Mouse (Mus musculus): ENCODE results near the gene Hist1h2bq.
A peak's percentile ranks its signal among the peaks of the same experiment; 100 is the strongest.

The Hist1h2bq gene

DNA sequence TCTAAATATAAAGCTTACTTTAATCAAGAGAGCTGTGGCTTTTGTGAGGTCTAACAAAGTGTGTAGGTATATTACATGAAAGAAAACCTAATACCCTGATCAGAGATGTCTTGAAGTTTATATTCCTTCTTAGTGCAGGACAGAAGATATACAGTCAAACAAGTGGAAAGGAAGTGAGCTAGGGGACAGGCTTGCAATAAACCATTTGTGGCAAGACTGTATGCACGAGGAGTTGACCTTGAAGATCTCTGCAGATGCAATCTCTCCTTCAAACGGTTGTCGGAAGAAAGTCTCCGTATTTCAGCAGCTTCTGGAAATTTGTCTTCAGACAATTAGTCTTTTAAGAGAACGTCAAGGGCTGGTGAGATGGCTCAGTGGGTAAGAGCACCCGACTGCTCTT lies 20.1 kb downstream of the Hist1h2bq start:
- DNase-seq (ENCODE audit: low spot score in 2 of 2): no peak

DNA sequence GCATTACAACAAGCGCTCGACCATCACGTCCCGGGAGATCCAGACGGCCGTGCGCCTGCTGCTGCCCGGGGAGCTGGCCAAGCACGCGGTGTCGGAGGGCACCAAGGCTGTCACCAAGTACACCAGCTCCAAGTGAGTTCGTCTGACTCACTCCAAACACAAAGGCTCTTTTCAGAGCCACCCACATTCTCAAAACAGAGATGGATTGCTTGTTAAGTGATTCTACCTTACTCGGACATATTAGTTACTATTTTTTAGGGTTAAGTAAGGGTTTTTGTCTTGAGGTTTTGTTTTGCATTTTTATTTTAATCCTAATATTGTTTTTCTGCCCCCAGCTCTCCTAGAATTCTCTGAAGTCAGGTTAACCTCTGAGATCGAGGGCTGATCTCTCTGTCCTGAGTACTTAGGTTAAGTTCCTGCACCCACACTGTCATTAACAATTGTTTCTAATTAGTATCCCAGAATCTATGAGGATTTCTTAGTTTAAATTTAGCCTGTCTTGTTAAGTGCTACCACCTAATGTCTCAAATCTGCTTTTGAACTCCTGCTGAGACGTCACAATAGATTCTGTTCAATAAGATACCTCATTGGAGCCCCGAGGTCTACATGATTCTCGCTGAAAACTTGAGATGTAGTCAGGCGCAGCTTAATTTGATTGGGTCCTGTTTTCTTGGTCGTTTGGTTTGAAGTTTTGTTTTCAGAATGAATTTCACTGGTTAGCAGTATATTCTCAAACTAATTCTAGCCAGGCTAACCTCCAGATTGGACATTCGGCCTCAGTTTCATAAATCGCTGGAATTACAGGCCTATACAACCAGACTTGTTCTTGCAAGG lies 22.0 kb downstream of the Hist1h2bq start:
- no peak for DNase-seq (ENCODE audit: low spot score in 2 of 2)

DNA sequence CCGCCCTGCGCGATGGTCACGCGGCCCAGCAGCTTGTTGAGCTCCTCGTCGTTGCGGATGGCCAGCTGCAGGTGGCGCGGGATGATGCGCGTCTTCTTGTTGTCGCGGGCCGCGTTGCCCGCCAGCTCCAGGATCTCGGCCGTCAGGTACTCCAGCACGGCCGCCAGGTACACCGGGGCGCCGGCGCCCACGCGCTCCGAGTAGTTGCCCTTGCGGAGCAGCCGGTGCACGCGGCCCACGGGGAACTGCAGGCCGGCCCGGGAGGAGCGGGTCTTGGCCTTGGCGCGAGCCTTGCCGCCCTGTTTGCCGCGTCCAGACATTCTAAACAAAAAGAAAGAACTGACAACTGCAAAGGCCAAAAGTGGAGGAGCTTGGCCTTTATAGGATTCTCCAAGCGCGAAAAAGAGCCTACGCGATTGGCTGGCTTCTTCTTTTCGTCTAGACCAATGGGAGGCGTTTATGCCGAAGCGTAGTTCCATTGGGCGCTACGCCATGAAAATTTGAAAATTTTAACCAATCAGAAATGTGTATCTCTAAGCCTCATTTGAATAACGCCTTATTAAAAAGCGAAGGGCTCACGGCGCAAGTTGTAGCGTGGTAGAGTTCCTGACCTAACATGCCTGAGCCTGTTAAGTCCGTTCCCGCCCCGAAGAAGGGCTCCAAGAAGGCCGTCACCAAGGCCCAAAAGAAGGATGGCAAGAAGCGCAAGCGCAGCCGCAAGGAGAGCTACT lies 22.9 kb downstream of the Hist1h2bq start, which contains the start of the genes Hist1h2an and Hist1h2bp:
TSS of gene Hist1h2an (minus strand) at position 320 of the 731 bp plus-strand sequence.
TSS of gene Hist1h2bp (plus strand) at position 563 of the 731 bp plus-strand sequence.
- DNase-seq (ENCODE audit: low spot score in 2 of 2): peak; percentile 70 to 77

DNA sequence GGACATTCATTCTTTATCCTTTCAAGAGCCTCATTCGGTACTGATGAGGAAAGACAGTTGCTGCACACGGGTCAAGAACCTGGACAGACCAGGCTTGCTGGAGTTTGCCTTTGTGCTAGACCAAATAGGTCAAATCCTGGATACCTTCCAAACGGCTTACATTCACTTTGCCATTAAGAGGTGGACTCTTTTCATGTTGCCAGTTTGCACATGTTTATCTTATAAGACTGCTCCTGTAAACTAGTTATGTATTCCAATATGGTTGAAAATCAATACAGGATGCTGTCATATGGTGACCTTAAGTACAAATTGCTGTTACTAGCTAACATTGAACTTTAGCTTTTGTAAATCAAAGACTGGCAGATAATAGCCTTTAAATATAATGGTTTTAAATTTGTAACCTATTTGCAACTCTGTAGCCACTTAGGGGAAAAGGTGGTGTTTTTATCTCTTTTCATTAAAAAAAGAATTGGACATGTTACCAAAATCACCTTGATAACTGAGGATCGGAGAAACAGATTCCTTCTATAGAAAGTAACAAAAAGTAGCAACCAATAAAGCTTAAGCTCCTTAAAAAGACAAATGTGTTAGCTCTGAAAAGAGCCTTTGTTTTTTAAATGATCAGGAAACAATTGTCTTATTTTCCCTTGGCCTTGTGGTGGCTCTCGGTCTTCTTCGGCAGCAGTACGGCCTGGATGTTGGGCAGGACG lies 23.7 kb downstream of the Hist1h2bq start:
- no peak for DNase-seq (ENCODE audit: low spot score in 2 of 2)

DNA sequence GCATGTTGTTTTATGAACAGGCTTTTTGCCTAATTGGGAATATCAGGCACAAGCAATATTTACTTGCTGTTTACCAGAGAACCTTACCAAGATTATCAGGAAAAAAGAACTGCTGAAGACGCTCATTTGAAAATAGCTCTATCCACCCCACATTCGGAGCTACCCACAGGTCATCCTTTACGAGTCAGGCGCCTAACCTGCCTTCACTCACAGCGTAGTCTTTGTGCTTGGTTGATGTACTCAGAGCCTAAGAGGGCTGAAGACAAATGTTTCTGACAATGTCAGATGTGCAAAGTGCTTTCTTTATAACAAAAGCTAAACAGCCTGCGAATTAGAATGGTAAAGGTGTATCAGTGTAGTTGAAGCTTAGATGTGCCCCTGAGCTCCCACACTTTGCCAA lies 25.7 kb downstream of the Hist1h2bq start:
- DNase-seq (ENCODE audit: low spot score in 2 of 2): no peak

DNA sequence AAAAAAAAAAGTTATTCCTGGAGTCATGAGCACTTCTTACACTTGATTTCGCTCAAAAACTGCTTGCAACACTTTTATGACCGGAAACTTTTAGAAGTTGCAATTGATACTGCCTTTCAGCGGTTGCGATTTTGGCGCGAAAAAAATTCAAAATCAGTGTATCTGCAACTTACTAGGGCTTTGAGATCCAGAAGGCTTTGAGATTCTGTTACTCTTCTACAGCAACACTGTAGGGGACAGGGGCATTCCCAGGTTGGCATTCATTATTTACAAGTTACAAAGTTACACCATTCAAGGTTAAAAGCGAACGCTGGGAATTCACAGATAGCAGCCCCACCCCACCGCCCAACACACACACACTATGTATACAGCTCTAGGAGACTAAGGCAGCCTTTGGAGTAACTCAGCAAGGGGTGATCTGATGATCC lies 26.2 kb downstream of the Hist1h2bq start:
- peak; percentile 25 to 26 for DNase-seq (ENCODE audit: low spot score in 2 of 2)

DNA sequence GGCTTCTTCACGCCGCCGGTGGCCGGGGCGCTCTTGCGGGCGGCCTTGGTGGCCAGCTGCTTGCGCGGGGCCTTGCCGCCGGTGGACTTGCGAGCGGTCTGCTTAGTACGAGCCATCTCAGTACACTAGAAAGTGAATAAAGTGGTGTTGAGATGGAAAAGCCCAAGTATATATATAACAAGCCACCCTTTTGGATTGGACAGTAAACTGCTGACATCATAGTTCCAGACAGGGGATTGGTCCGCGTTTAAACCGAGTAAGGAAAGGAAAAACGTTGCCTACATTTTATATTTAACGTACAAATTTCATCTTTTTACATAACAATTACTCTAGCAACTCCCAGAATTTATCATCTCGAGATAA lies 26.8 kb downstream of the Hist1h2bq start, which contains the start of gene Hist1h3i:
TSS of gene Hist1h3i (minus strand) at position 116 of the 363 bp plus-strand sequence.
- DNase-seq (ENCODE audit: low spot score in 2 of 2): peak; percentile 39 to 59

DNA sequence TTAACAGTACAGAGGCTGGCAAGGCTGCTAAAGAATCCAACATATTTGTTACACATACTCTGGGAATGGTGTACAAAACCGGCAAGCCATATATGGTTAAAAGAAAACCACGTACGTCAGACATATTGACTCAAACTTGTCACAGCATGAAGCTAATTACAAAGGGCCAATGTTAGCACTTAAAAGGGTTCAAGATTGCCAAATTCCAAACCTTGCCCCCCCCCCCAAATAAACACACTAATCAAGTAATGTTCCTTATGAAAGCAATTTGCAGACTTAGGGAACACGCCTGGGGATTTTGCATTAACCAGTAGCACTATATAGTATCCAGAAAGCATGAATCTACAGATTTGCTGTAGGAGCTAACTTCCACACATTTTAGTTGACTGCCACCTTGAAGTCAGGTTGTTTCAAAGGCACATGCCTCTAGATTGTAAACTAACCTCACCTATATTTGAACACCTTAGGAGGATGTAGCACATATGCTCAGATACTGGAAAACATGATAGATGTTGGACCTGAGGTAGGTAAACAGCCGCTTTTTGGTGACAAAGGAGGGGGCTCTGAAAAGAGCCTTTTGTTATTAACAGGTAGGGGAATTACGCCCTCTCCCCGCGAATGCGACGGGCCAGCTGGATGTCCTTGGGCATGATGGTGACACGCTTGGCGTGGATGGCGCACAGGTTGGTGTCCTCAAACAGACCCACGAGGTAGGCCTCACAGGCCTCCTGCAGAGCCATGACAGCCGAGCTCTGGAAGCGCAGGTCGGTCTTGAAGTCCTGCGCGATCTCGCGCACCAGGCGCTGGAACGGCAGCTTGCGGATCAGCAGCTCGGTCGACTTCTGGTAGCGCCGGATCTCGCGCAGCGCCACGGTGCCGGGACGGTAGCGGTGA lies 27.4 kb downstream of the Hist1h2bq start:
- DNase-seq (ENCODE audit: low spot score in 2 of 2): peak; percentile 25 to 35

DNA sequence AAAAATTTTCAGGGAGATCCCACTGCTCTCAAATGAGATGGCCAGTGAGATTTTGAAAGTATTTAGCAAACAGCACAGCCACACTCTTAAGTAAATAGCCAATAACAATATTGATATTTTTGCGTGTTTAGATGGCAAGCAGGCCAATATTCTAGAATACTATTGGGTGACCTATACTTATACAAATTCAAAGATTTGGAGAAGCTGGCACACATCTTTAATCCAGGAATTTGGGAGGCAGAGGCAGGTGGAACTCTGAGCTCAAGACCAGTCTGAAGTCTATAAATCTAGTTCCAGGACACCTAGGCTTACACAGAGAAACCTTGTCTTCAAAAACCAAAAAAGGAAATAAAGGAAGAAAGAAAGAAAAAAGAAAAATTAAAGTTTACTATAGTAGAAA lies 28.4 kb downstream of the Hist1h2bq start:
- DNase-seq (ENCODE audit: low spot score in 2 of 2): no peak

DNA sequence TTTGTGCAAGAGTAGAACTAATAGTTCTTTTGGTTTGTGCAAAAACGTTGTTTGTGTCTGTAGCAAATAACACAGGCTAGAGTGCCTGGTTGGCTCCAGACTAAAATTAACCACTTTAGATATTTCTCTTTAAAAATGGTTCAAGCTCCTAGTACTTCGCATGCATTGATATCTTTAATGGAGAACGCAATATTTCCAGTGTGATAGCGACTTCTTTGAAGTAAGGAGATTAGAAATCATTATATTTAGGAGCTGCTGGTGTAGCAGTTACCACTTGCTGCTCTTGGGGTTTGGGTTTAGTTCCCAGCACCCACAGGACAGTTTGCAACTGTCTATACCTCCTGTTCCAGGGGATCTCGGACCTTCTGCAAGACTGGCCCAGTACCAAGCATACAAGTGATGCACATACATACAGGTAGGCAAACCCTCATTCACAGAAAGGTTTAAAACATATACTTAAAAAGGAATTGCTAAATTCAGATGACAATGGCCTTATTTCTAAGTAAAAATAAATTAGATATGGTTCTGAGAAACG lies 28.9 kb downstream of the Hist1h2bq start:
- DNase-seq (ENCODE audit: low spot score in 2 of 2): no peak

DNA sequence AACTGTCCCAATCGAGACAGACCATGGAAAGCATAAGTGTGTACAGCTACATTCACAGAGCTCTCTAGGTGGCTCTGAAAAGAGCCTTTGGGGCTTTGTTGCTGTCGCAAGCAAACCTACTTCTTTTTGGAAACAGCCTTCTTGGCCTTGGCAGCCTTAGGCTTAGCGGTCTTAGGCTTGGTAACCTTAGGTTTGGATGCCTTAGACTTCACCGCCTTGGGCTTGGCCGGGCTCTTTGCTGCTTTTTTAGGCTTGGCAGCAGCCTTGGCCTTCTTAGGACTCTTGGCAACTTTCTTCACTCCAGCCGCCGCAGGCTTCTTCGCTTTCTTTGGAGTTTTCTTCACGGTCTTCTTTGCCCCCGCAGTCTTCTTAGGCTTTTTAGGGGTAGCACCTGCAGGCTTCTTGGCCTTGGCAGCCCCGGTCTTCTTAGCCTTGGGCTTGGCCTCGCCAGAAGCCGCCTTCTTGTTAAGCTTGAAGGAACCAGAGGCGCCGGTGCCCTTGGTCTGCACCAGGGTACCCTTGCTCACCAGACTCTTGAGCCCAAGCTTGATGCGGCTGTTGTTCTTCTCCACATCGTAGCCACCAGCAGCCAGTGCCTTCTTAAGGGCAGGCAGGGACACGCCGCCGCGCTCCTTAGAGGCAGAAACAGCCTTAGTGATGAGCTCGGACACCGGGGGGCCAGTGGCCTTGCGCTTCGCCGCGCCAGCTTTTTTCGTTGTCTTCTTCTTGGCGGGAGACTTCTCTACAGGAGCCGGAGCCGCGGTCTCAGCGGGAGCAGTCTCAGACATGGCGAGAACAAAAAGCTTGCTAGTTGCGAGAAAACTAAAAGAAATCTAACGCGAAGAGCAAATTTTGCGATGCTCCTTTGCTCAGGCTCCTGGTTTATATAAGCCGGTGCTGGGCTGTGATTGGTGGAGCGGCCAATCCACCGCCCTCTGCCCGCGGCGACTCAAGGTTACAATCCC lies 29.9 kb downstream of the Hist1h2bq start, which contains the start of gene Hist1h1b:
TSS of gene Hist1h1b (minus strand) at position 859 of the 965 bp plus-strand sequence.
- DNase-seq (ENCODE audit: low spot score in 2 of 2): peak; percentile 77 to 79

DNA sequence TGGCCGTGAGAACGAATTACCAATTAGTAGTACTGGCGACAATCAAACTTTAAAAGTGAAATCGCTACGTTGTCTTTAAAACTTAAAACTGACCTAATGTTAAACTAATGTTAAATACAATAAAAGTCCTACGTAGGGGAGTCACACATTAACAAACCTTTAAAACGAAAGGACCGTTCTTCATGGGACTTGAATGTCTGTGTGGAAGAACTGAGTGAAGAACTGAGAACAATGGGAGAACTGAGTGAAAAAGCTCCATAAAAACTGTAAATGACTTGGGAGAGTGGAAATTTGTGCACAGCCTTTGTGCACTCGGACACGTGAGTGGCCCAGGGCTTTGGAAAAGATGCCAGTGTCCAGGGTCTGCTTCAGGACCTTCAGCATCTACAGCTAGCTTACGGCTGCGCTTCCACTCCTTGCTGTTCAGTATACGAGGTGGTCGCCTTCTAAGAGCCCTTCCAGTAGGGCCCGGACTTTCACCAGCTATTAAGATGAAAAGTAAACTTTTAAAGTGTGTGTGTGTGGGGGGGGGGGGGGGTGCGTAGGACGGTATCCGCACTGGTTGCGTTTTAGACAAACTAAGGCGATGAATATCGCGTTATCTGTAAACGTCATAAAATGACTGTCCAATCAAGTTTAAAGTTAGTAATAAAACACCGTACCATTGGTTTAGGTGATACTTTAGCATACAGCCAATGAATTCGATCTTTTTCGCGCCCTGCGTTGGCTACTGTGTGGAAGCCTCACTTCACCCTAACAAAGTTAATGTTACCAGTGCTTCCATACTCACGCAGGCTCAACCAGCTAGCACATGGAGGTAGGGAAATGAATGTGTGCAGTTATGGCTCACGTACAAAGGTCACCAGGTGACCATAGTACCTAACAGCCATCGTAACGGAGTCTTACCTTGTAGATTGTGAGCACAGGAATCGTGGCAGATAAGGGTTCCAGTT lies 30.9 kb downstream of the Hist1h2bq start:
- peak; percentile 55 to 69 for DNase-seq (ENCODE audit: low spot score in 2 of 2)
